Mouse (Mus musculus): ENCODE data around the gene A430078G23Rik. TPM values are rescaled to one million over a fixed set of nuclear protein-coding genes. Genes with fewer than 3 reads are reported as not detected.
A peak's percentile ranks its signal among the peaks of the same experiment; 100 is the strongest.

A430078G23Rik gene
- polyA plus RNA-seq, 1 experiment from 2014 or later: not detected

GRCm38 (mm10) chr8:3414639-3415190 is 61.5 kb downstream of the A430078G23Rik start:
- peaks cover 20% of the 10 kb centered on the region; the same call in 1 of the 2 replicates for H3K4me1 ChIP-seq (ENCODE audit: control insufficient read depth, insufficient read depth, low read length)

DNA sequence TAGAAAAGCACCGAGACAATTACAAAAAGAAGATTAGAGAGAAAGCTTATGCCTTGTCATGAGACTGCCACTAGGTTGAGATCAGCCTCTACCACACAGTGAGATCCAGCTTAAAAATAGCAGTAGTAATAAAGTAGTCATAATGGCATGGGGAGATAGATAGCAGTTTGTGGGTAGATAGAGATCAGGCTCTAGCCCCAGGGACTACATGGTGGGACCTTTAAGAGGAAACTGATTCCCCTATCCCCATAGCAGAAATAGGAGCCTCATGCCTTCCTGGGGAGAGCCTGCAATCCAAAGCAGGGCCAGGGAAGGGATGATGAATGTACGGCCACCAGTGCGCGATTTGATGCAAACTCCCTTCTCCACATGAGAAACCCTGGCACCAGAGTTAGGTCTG is 62.0 kb downstream of the A430078G23Rik start:
- H3K4me2 ChIP-seq (ENCODE audit: low read depth, low read length): no peak overlapping the region
- no peak for ATAC-seq (ENCODE audit: low read depth)
- peaks cover 20% of the 10 kb centered on the region; the same call in 1 of the 2 replicates for H3K4me1 ChIP-seq (ENCODE audit: control insufficient read depth, insufficient read depth, low read length)
- no peak overlapping the region for H3K27ac ChIP-seq (ENCODE audit: low read depth, low read length)
- H3K9me3 ChIP-seq (ENCODE audit: control insufficient read depth, low read length): no peaks in the 10 kb centered on the region
- no peaks in the 10 kb centered on the region for H3K36me3 ChIP-seq (ENCODE audit: control insufficient read depth, insufficient read depth, low read length)
- H3K4me3 ChIP-seq (ENCODE audit: low read depth, low read length): no peak overlapping the region
- no peak overlapping the region for H3K9ac ChIP-seq (replicated peaks; ENCODE audit: low read depth, low read length)
- WGBS: 53% methylated on average over 4 of the region's 4 CpGs
- no peaks in the 10 kb centered on the region for H3K27me3 ChIP-seq (ENCODE audit: control insufficient read depth, insufficient read depth, low read length)

More at GRCm38 (mm10) chr8:3414639-3415190, 61.5 kb downstream of the A430078G23Rik start:
- no peak for ATAC-seq (ENCODE audit: low read depth)
- Histone ChIP-seq H3K4me3 (ENCODE audit: low read depth, low read length) (no peak overlapping the region), H3K4me2 (ENCODE audit: low read depth, low read length) (no peak overlapping the region), H3K36me3 (ENCODE audit: control insufficient read depth, insufficient read depth, low read length) (no peaks in the 10 kb centered on the region), H3K27me3 (ENCODE audit: control insufficient read depth, insufficient read depth, low read length) (no peaks in the 10 kb centered on the region), H3K9me3 (ENCODE audit: control insufficient read depth, low read length) (no peaks in the 10 kb centered on the region), H3K9ac (replicated peaks; ENCODE audit: low read depth, low read length) (no peak overlapping the region), H3K27ac (ENCODE audit: low read depth, low read length) (no peak overlapping the region)
- 50% methylated on average over 6 of the region's 6 CpGs for WGBS

DNA sequence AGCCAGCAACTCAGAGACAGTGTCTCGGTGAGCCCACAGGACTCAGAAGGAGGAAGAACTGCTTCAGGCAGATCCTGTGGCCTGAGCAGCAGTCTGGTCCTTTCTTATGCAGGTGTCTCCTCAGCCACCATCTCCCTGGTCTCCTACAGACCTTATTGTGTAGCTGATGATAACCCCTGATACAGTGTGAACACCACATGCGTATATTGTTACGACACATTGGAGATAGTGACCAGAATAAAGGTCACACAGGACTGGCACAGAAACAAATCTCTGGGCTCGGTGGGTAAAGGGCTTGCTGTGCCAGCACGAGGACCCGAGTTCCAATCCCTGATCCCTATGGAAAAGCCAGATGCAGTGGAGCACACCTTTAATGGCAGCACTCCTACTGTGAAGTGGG is 62.4 kb downstream of the A430078G23Rik start:
- ATAC-seq (ENCODE audit: low read depth): no peak
- H3K27ac ChIP-seq (ENCODE audit: low read depth, low read length): no peak overlapping the region
- no peak overlapping the region for H3K4me3 ChIP-seq (ENCODE audit: low read depth, low read length)
- H3K36me3 ChIP-seq (ENCODE audit: control insufficient read depth, insufficient read depth, low read length): no peaks in the 10 kb centered on the region
- no peak overlapping the region for H3K9ac ChIP-seq (replicated peaks; ENCODE audit: low read depth, low read length)
- no peaks in the 10 kb centered on the region for H3K27me3 ChIP-seq (ENCODE audit: control insufficient read depth, insufficient read depth, low read length)
- H3K4me2 ChIP-seq (ENCODE audit: low read depth, low read length): no peak overlapping the region
- peaks cover 20% of the 10 kb centered on the region; the same call in 1 of the 2 replicates for H3K4me1 ChIP-seq (ENCODE audit: control insufficient read depth, insufficient read depth, low read length)
- 88% methylated on average over 6 of the region's 6 CpGs for WGBS
- H3K9me3 ChIP-seq (ENCODE audit: control insufficient read depth, low read length): no peaks in the 10 kb centered on the region

GRCm38 (mm10) chr8:3416846-3417245 is 63.6 kb downstream of the A430078G23Rik start:
- ATAC-seq (ENCODE audit: low read depth): no peak
- 14% methylated on average over 4 of the region's 4 CpGs for WGBS
- H3K27me3 ChIP-seq (ENCODE audit: control insufficient read depth, insufficient read depth, low read length): no peaks in the 10 kb centered on the region
- H3K9me3 ChIP-seq (ENCODE audit: control insufficient read depth, low read length): no peaks in the 10 kb centered on the region
- H3K36me3 ChIP-seq (ENCODE audit: control insufficient read depth, insufficient read depth, low read length): no peaks in the 10 kb centered on the region
- peaks cover 20% of the 10 kb centered on the region; the same call in 1 of the 2 replicates for H3K4me1 ChIP-seq (ENCODE audit: control insufficient read depth, insufficient read depth, low read length)
- no peak overlapping the region for H3K4me2 ChIP-seq (ENCODE audit: low read depth, low read length)
- no peak overlapping the region for H3K9ac ChIP-seq (replicated peaks; ENCODE audit: low read depth, low read length)
- no peak overlapping the region for H3K27ac ChIP-seq (ENCODE audit: low read depth, low read length)
- no peak overlapping the region for H3K4me3 ChIP-seq (ENCODE audit: low read depth, low read length)

GRCm38 (mm10) chr8:3417455-3417854 is 64.2 kb downstream of the A430078G23Rik start:
- peaks cover 20% of the 10 kb centered on the region; the same call in 1 of the 2 replicates for H3K4me1 ChIP-seq (ENCODE audit: control insufficient read depth, insufficient read depth, low read length)

GRCm38 (mm10) chr8:3418101-3418500 is 64.9 kb downstream of the A430078G23Rik start:
- no peak for ATAC-seq (ENCODE audit: low read depth)
- Histone ChIP-seq H3K9ac (replicated peaks; ENCODE audit: low read depth, low read length) (no peak overlapping the region), H3K4me3 (ENCODE audit: low read depth, low read length) (no peak overlapping the region), H3K27ac (ENCODE audit: low read depth, low read length) (no peak overlapping the region), H3K4me1 (ENCODE audit: control insufficient read depth, insufficient read depth, low read length) (peaks cover 20% of the 10 kb centered on the region; the same call in 1 of the 2 replicates), H3K4me2 (ENCODE audit: low read depth, low read length) (no peak overlapping the region), H3K27me3 (ENCODE audit: control insufficient read depth, insufficient read depth, low read length) (no peaks in the 10 kb centered on the region), H3K36me3 (ENCODE audit: control insufficient read depth, insufficient read depth, low read length) (no peaks in the 10 kb centered on the region), H3K9me3 (ENCODE audit: control insufficient read depth, low read length) (no peaks in the 10 kb centered on the region)
- 66% methylated on average over 1 of the region's 1 CpGs for WGBS

More at GRCm38 (mm10) chr8:3417455-3417854, 64.2 kb downstream of the A430078G23Rik start:
- Histone ChIP-seq H3K4me3 (ENCODE audit: low read depth, low read length) (no peak overlapping the region), H3K4me2 (ENCODE audit: low read depth, low read length) (no peak overlapping the region), H3K9me3 (ENCODE audit: control insufficient read depth, low read length) (no peaks in the 10 kb centered on the region), H3K36me3 (ENCODE audit: control insufficient read depth, insufficient read depth, low read length) (no peaks in the 10 kb centered on the region), H3K9ac (replicated peaks; ENCODE audit: low read depth, low read length) (no peak overlapping the region), H3K27ac (ENCODE audit: low read depth, low read length) (no peak overlapping the region), H3K27me3 (ENCODE audit: control insufficient read depth, insufficient read depth, low read length) (no peaks in the 10 kb centered on the region)
- WGBS: 4% methylated on average over 8 of the region's 8 CpGs
- no peak for ATAC-seq (ENCODE audit: low read depth)

DNA sequence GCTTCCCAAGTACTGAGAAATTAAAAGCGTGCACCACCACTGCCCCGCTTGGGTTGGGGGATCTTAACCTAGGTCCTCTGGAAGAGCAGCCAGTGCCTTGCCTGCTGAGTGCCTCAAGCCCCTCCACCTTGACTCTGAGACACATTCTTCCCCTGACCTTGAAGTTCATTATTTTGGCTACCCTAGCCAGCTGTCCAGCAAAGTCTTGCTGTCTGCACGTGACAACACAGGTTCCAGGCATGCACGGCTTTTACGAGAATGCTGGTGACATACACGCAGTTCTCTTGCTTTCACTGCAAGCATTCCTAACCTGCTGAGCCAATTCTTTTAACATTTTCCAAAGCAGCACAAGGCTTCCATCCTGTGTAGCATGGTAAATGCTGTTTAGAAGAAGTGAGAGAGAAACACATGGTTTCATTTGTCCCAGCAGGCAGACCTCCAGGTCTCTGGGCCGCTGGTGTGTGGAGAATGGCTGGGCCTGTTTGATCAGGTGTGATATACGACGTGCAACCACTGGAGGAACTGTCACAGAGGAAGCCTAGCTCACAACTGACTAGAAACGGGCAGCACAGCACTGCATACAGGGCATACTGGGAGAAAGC is 67.0 kb downstream of the A430078G23Rik start:
- H3K4me3 ChIP-seq (ENCODE audit: low read depth, low read length): no peak overlapping the region
- peaks cover 12% of the 10 kb centered on the region; the same call in 1 of the 2 replicates for H3K4me1 ChIP-seq (ENCODE audit: control insufficient read depth, insufficient read depth, low read length)
- no peaks in the 10 kb centered on the region for H3K36me3 ChIP-seq (ENCODE audit: control insufficient read depth, insufficient read depth, low read length)
- no peak overlapping the region for H3K9ac ChIP-seq (replicated peaks; ENCODE audit: low read depth, low read length)
- peak; percentile 39; the same call in 1 of the 2 replicates for ATAC-seq (ENCODE audit: low read depth)
- H3K27me3 ChIP-seq (ENCODE audit: control insufficient read depth, insufficient read depth, low read length): no peaks in the 10 kb centered on the region
- no peak overlapping the region for H3K27ac ChIP-seq (ENCODE audit: low read depth, low read length)
- no peaks in the 10 kb centered on the region for H3K9me3 ChIP-seq (ENCODE audit: control insufficient read depth, low read length)
- 75% methylated on average over 10 of the region's 10 CpGs for WGBS
- H3K4me2 ChIP-seq (ENCODE audit: low read depth, low read length): no peak overlapping the region

- H3K36me3 ChIP-seq (ENCODE audit: control insufficient read depth, insufficient read depth, low read length): no peaks in the 10 kb centered on the region
- no peak overlapping the region for H3K4me2 ChIP-seq (ENCODE audit: low read depth, low read length)
- 91% methylated on average over 5 of the region's 5 CpGs for WGBS
- no peak overlapping the region for H3K9ac ChIP-seq (replicated peaks; ENCODE audit: low read depth, low read length)
- H3K27me3 ChIP-seq (ENCODE audit: control insufficient read depth, insufficient read depth, low read length): no peaks in the 10 kb centered on the region
- H3K9me3 ChIP-seq (ENCODE audit: control insufficient read depth, low read length): no peaks in the 10 kb centered on the region
- no peak for ATAC-seq (ENCODE audit: low read depth)
- H3K4me1 ChIP-seq (ENCODE audit: control insufficient read depth, insufficient read depth, low read length): peaks cover 10% of the 10 kb centered on the region; the same call in 1 of the 2 replicates
- H3K4me3 ChIP-seq (ENCODE audit: low read depth, low read length): no peak overlapping the region
- H3K27ac ChIP-seq (ENCODE audit: low read depth, low read length): no peak overlapping the region
Observed at GRCm38 (mm10) chr8:3421507-3421906, 68.3 kb downstream of the A430078G23Rik start.

DNA sequence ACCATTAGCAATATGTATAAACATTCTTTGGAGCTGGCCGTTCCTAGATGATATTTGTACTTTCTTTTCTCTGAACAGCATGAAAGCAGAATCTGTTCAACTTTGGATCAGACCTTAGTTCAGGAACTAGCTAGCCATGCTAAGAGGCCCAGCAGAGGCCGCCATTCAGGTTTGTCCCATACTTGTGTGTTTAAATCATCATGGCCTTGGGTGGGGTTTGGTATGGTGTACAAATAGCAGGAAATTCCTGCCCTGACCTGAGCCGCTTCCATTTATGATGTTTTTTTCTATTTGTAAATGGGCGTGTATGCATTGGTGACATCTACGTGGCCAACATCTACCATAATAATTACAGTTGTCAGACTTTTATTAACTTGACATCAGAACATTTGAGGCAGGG is 72.0 kb downstream of the A430078G23Rik start:
- 94% methylated on average over 5 of the region's 5 CpGs for WGBS
- no peak overlapping the region for H3K9ac ChIP-seq (replicated peaks; ENCODE audit: low read depth, low read length)
- H3K27me3 ChIP-seq (ENCODE audit: control insufficient read depth, insufficient read depth, low read length): no peaks in the 10 kb centered on the region
- H3K9me3 ChIP-seq (ENCODE audit: control insufficient read depth, low read length): no peaks in the 10 kb centered on the region
- no peak overlapping the region for H3K27ac ChIP-seq (ENCODE audit: low read depth, low read length)
- no peaks in the 10 kb centered on the region for H3K36me3 ChIP-seq (ENCODE audit: control insufficient read depth, insufficient read depth, low read length)
- H3K4me1 ChIP-seq (ENCODE audit: control insufficient read depth, insufficient read depth, low read length): no peaks in the 10 kb centered on the region; the same call in 1 of the 2 replicates
- no peak overlapping the region for H3K4me2 ChIP-seq (ENCODE audit: low read depth, low read length)
- no peak for ATAC-seq (ENCODE audit: low read depth)
- H3K4me3 ChIP-seq (ENCODE audit: low read depth, low read length): no peak overlapping the region

Measured in neural tube, embryonic 14.5 days (tissue).